In the genomic region with DNA sequence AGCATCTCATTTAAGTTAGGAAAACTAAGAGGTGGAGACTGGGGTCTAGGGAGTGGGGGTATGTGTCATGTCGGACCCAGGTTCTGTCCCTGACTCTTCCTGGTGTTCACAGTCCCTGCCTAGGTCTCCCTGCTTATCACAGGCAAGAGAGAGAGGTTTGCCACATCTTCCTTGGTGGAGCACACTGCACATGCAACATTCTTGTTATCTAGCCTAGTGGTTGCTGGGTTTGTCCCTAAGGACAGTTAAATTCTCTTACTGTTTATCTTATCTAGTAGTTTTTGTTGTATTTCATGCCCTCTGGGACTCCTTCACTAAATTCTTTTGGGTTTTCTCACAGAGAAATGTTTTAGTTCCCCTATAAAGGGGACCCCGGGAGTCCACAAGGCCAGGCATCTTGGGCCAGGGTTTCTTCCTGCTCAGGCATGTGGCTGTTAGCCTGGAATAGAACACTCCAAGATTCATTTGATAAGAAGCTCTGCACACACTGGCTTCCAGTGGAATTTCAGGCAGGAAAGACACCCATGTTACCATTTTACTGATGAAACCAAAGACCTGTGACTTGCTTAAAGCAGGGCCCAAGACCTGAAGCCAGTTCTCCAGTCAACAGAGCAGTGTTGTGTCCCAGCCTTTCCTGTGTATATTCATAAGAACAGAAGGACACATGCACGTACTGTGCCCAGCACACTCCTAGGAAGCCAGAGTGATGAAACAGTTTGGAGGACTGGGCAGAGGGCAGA, we compare ENCODE assay signal across 10 mouse cellular contexts. TPM values are rescaled to one million over a fixed set of nuclear protein-coding genes. Genes with fewer than 3 reads are reported as not detected.
DNase-seq lines count a peak whose midpoint lies in the region; ATAC-seq lines count a peak whose summit lies in the region.
"Had no signal": no experiment of that assay in that cellular context is flagged by ENCODE, and none has a peak within 500 bp of the region (broad histone marks: within the 10 kb centered on the region; RNA-seq: fewer than 3 reads in every experiment).

No protein-coding gene starts in this region.

- H3K36me3 ChIP-seq in kidney, embryonic 14.5 days (ENCODE audit: control insufficient read depth, insufficient read depth, low read length): no peaks in the 10 kb centered on the region
- H3K36me3 ChIP-seq in heart, embryonic 16.5 days (ENCODE audit: control insufficient read depth, insufficient read depth): no peaks in the 10 kb centered on the region

- H3K4me1 ChIP-seq in kidney, embryonic 14.5 days (ENCODE audit: control insufficient read depth, insufficient read depth, low read length): peaks cover 30% of the 10 kb centered on the region
- peaks cover 88% of the 10 kb centered on the region for H3K4me1 ChIP-seq in heart, embryonic 16.5 days (ENCODE audit: control insufficient read depth, insufficient read depth, low read length)

- no peak overlapping the region for H3K4me3 ChIP-seq in kidney, embryonic 14.5 days (ENCODE audit: low read length)
- H3K4me3 ChIP-seq in heart, embryonic 16.5 days (ENCODE audit: low read length): no peak overlapping the region

- no peak for ATAC-seq in kidney, embryonic 14.5 days (ENCODE audit: low FRiP score, low TSS enrichment)
- peak; percentile 51 for ATAC-seq in common myeloid progenitor, adult 5-6 weeks (replicated peaks; ENCODE audit: low read depth, poor library complexity, severe bottlenecking)
- no peak for ATAC-seq in heart, embryonic 16.5 days (replicated peaks; ENCODE audit: extremely low read depth, insufficient read depth, low FRiP score)
- peak; percentile 57 for ATAC-seq in megakaryocyte progenitor cell, adult 5-6 weeks (replicated peaks; ENCODE audit: poor library complexity)
- no peak for ATAC-seq in granulocyte monocyte progenitor cell, adult 5-6 weeks (replicated peaks; ENCODE audit: poor library complexity, severe bottlenecking)

- H3K27me3 ChIP-seq in kidney, embryonic 14.5 days (ENCODE audit: control insufficient read depth, insufficient read depth, low read length): no peaks in the 10 kb centered on the region
- H3K27me3 ChIP-seq in heart, embryonic 16.5 days (ENCODE audit: control insufficient read depth, insufficient read depth, low read length): no peaks in the 10 kb centered on the region

- H3K4me2 ChIP-seq in kidney, embryonic 14.5 days (replicated peaks; ENCODE audit: low read depth, low read length): no peak overlapping the region
- H3K4me2 ChIP-seq in heart, embryonic 16.5 days (ENCODE audit: low read depth, low read length): peak overlapping the region; percentile 55; the same call in 1 of the 2 replicates

- DNase-seq in kidney, postnatal 10 days: no peak
- no peak for DNase-seq in embryo, embryonic 11 days
- DNase-seq in spleen, postnatal 10 days (ENCODE audit: low spot score in 2 of 2): no peak
- DNase-seq: cerebellum, postnatal 25 days; midbrain, embryonic 14.5 days had no signal

- H3K9ac ChIP-seq in kidney, embryonic 14.5 days (ENCODE audit: low read depth, low read length): no peak overlapping the region
- H3K9ac ChIP-seq in heart, embryonic 16.5 days (ENCODE audit: low read length): peak overlapping the region; percentile 67

- H3K27ac ChIP-seq in kidney, embryonic 14.5 days (ENCODE audit: low read depth, low read length): peak overlapping the region; percentile 80
- H3K27ac ChIP-seq in heart, embryonic 16.5 days (ENCODE audit: low read length): peak overlapping the region; percentile 89

- 45% methylated on average over 3 of the region's 3 CpGs for WGBS in kidney, embryonic 14.5 days
- WGBS in heart, embryonic 16.5 days: 43% methylated on average over 3 of the region's 3 CpGs

- no peaks in the 10 kb centered on the region for H3K9me3 ChIP-seq in kidney, embryonic 14.5 days (ENCODE audit: control insufficient read depth, low read length)
- H3K9me3 ChIP-seq in heart, embryonic 16.5 days (replicated peaks; ENCODE audit: control insufficient read depth, low read length): no peaks in the 10 kb centered on the region

RNA-seq across cellular contexts. Expression of a gene that starts 34.9 kb away (rescaled TPM):
- polyA plus RNA-seq in kidney, embryonic 14.5 days (2014; fragmentation: Nextera tagmentation; extraction: Ambion mirVana): 187 and 203 TPM in 2 replicates
- total RNA-seq in common myeloid progenitor, adult 5-6 weeks (2017): 44.8 and 45.5 TPM in 2 replicates
- 374 and 420 TPM in 2 replicates for polyA plus RNA-seq in heart, embryonic 16.5 days (2015; fragmentation: Nextera tagmentation; extraction: Ambion mirVana)
- 50.8 and 54.4 TPM in 2 replicates for total RNA-seq in megakaryocyte progenitor cell, adult 5-6 weeks (2015)
- 52.9 and 56.3 TPM in 2 replicates for total RNA-seq in megakaryocyte progenitor cell, adult 5-6 weeks (2017)
- total RNA-seq in granulocyte monocyte progenitor cell, adult 5-6 weeks (2014; fragmentation: Nextera tagmentation): 89.1 and 89.4 TPM in 2 replicates
- total RNA-seq in granulocyte monocyte progenitor cell, adult 5-6 weeks (2017): 52.2 and 65.1 TPM in 2 replicates

RNA-seq across cellular contexts. Expression of a gene that starts 48.1 kb away (rescaled TPM):
- polyA plus RNA-seq in kidney, embryonic 14.5 days (2014; fragmentation: Nextera tagmentation; extraction: Ambion mirVana): 35.4 and 43.0 TPM in 2 replicates
- 646 and 682 TPM in 2 replicates for total RNA-seq in common myeloid progenitor, adult 5-6 weeks (2017)
- polyA plus RNA-seq in heart, embryonic 16.5 days (2015; fragmentation: Nextera tagmentation; extraction: Ambion mirVana): 56.1 and 71.3 TPM in 2 replicates
- 641 and 693 TPM in 2 replicates for total RNA-seq in megakaryocyte progenitor cell, adult 5-6 weeks (2015)
- total RNA-seq in megakaryocyte progenitor cell, adult 5-6 weeks (2017): 470 and 502 TPM in 2 replicates
- 505 and 572 TPM in 2 replicates for total RNA-seq in granulocyte monocyte progenitor cell, adult 5-6 weeks (2014; fragmentation: Nextera tagmentation)
- total RNA-seq in granulocyte monocyte progenitor cell, adult 5-6 weeks (2017): 503 and 505 TPM in 2 replicates

RNA-seq across cellular contexts. Expression of a gene that starts 57.0 kb away (rescaled TPM):
- 9.7 and 10.1 TPM in 2 replicates for polyA plus RNA-seq in kidney, embryonic 14.5 days (2014; fragmentation: Nextera tagmentation; extraction: Ambion mirVana)
- total RNA-seq in common myeloid progenitor, adult 5-6 weeks (2017): 16.9 and 17.6 TPM in 2 replicates
- 5.9 and 10.9 TPM in 2 replicates for polyA plus RNA-seq in heart, embryonic 16.5 days (2015; fragmentation: Nextera tagmentation; extraction: Ambion mirVana)
- 13.4 TPM in 2 replicates for total RNA-seq in megakaryocyte progenitor cell, adult 5-6 weeks (2015)
- total RNA-seq in megakaryocyte progenitor cell, adult 5-6 weeks (2017): 17.5 and 20.2 TPM in 2 replicates
- 14.7 and 22.8 TPM in 2 replicates for total RNA-seq in granulocyte monocyte progenitor cell, adult 5-6 weeks (2014; fragmentation: Nextera tagmentation)
- 17.0 and 19.3 TPM in 2 replicates for total RNA-seq in granulocyte monocyte progenitor cell, adult 5-6 weeks (2017)

Comparison
In these comparisons a context has a peak if more than half of its experiments do, and no peak if none do; other contexts are left out.
1. ATAC-seq: peak in common myeloid progenitor, adult 5-6 weeks (single experiment) and megakaryocyte progenitor cell, adult 5-6 weeks (single experiment); none in kidney, embryonic 14.5 days (single experiment), heart, embryonic 16.5 days (single experiment) and granulocyte monocyte progenitor cell, adult 5-6 weeks (single experiment).